Mouse (Mus musculus) kidney, postnatal 0 days (tissue): ENCODE measurements around the gene Gstt4. TPM values are rescaled to one million over a fixed set of nuclear protein-coding genes. Genes with fewer than 3 reads are reported as not detected.

Source experiments
- ATAC-seq: fragments of 200-750 bp; cut with Nextera tagmentation; replicated peaks from 2 replicates; pipeline ENCODE4 v1.8.0; 2017; ENCODE audit warnings: low read depth, moderate number of reproducible peaks, moderate TSS enrichment, moderate library complexity; ENCODE audit not compliant: low FRiP score
- DNase-seq: peaks from one replicate; pipeline ENCODE4 v3.0.0-alpha.2; 2016; ENCODE audit warnings: low spot score
- H3K27ac ChIP-seq: fragments of 300-500 bp; sonication (generic); 2 replicates; pipeline ENCODE4 v1.5.1; 2014; ENCODE audit warnings: mild to moderate bottlenecking
- H3K27me3 ChIP-seq: fragments of 300-500 bp; sonication (generic); 2 replicates; pipeline ENCODE4 v1.6.1; 2014; ENCODE audit warnings: low read length, mixed read lengths; ENCODE audit not compliant: insufficient read depth
- H3K36me3 ChIP-seq: fragments of 300-500 bp; sonication (generic); 2 replicates; pipeline ENCODE4 v1.6.1; 2014; ENCODE audit warnings: low read length, mixed read lengths; ENCODE audit not compliant: insufficient read depth
- H3K4me1 ChIP-seq: fragments of 300-500 bp; sonication (generic); replicated peaks from 2 replicates; pipeline ENCODE4 v1.6.1; 2014; ENCODE audit warnings: antibody characterized with exemption, low read length, mixed read lengths; ENCODE audit not compliant: insufficient read depth
- H3K4me2 ChIP-seq: fragments of 300-500 bp; sonication (generic); 2 replicates; pipeline ENCODE4 v1.6.1; 2014; ENCODE audit warnings: mild to moderate bottlenecking, low read length, moderate library complexity, mixed read lengths
- H3K4me3 ChIP-seq: fragments of 300-500 bp; sonication (generic); replicated peaks from 2 replicates; pipeline ENCODE4 v1.5.1; 2014; ENCODE audit warnings: low read depth, low read length
- H3K9ac ChIP-seq: fragments of 300-500 bp; sonication (generic); 2 replicates; pipeline ENCODE4 v1.6.1; 2014; ENCODE audit warnings: low read depth, low read length
- H3K9me3 ChIP-seq: fragments of 300-500 bp; sonication (generic); replicated peaks from 2 replicates; pipeline ENCODE4 v1.6.1; 2016; ENCODE audit warnings: low read length, inconsistent platforms, mixed read lengths
- CTCF ChIP-seq: IDR thresholded peaks from 2 replicates; pipeline ENCODE4 v1.5.1; 2016; ENCODE audit warnings: antibody characterized with exemption, low read depth, mild to moderate bottlenecking, moderate library complexity
- WGBS: fragments of 180-500 bp; shearing (Covaris S2); extraction: QIAGEN DNeasy Blood & Tissue Kit; methylation state at CpG from one replicate; pipeline ENCODE4 v1.1.7; 2014; 5-methylcytosine and 5-hydroxymethylcytosine counted together
- polyA plus RNA-seq: library from polyadenylated mRNA; unstranded; fragments of >200 nt; fragmentation: Nextera tagmentation; extraction: Ambion mirVana; gene quantifications from 2 replicates; pipeline ENCODE4 v1.2.1, GENCODE M21; 2015

Gstt4 gene
- polyA plus RNA-seq, 1 experiment from 2014 or later = not detected

DNA sequence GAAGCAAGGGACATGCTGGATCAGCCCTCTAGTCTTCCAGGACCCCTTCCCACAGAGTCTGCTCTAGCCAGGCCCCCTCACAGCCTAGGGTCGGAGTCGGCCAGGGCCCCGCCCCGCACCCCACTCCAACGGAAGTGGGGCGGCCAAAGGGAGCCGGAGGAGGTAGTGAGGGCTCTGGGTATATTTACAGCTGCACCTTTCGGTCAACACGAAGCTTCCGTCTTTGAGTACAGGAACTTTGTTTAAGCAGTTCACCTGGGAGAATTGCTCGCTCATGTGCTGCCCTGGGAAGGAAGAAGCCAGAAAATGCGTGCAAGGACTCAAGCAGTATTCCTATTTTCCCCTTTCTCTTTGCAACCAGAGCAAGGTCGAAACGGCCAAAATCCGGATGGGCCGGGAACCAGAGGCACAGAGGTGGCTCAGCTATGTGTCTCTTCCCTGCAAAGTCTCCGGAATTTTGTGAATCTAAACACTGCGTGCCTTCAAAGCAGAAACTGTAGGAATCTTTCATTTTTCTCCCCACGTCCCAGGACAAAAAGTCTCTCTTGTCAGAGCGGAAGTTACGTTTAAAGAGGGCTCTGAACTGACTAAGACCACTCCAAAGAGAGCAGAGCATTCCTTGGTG is 11.2 kb upstream of the Gstt4 start:
- TF ChIP-seq CTCF = no peak
- Histone ChIP-seq H3K4me1 (peaks cover 18% of the 10 kb centered on the region; the same call in 1 of the 2 replicates), H3K4me3 (peak overlapping the region; percentile 38), H3K9ac (peak overlapping the region; percentile 51), H3K9me3 (no peaks in the 10 kb centered on the region), H3K27me3 (no peaks in the 10 kb centered on the region), H3K36me3 (no peaks in the 10 kb centered on the region), H3K27ac (peak overlapping the region; percentile 93), H3K4me2 (peak overlapping the region; percentile 81)
- 15% methylated on average over 21 of the region's 21 CpGs for WGBS
- DNase-seq = no peak
- no peak for ATAC-seq

DNA sequence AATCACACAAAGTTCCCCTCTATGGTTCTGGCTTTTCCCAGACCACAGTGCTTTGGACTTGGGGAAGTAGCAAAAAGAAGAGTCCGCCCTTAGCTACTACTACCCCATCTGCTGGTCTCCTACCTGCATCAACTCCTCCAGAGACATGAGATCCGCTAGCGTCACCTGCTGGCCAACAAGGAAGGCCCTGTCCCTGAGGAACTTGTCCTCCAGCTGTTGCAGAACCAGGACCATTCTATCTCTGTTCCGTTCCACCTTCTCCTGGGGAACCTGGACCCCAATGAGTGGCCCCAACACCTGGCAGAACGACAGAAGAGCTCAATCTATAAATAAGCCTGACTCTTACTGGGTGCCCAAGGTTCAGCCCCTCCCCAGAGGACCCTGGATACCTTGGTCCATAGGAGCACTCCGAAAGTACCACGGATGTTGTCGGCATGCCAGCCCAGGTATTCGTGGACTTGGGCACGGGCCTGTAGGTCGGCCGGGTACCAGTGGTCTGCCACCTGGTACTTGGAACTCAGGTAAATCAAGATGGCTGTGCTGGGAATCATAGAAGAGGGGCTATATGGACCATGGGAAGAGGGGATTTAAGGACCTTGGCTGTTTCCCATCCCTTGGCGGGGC is 10.0 kb upstream of the Gstt4 start:
- ATAC-seq (no peak), DNase-seq (peak; percentile 59)
- H3K4me3 ChIP-seq = no peak overlapping the region
- peaks cover 18% of the 10 kb centered on the region; the same call in 1 of the 2 replicates for H3K4me1 ChIP-seq
- H3K27ac ChIP-seq = no peak overlapping the region
- H3K9ac ChIP-seq = no peak overlapping the region
- TF ChIP-seq CTCF = peak; percentile 83
- no peaks in the 10 kb centered on the region for H3K27me3 ChIP-seq
- 73% methylated on average over 13 of the region's 13 CpGs for WGBS
- H3K36me3 ChIP-seq = no peaks in the 10 kb centered on the region
- H3K4me2 ChIP-seq = no peak overlapping the region
- no peaks in the 10 kb centered on the region for H3K9me3 ChIP-seq

DNA sequence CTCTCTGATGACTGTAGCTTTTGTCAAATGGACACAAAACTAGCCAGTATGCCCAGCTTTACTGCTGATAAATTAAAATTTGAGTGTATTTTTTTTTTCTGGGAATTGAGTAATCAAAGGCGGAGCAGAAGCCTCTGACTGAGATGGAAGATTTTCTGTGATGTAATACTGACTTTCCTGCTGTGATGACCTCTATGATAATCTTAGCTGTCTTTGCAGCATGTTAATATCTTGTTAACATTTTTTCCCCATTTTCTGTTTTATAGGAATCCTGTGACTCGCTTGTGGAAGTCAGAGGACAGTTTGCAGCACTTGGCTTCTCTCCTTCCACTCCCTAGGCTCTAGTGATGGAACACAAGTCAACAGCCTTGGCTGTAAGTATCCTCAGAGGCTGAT is 7.9 kb upstream of the Gstt4 start:
- Histone ChIP-seq H3K4me1 (0 out of 2 replicates have a peak, but pooled peaks cover 6% of the 10 kb centered on the region), H3K27ac (no peak overlapping the region), H3K9ac (no peak overlapping the region), H3K4me3 (no peak overlapping the region), H3K9me3 (no peaks in the 10 kb centered on the region), H3K36me3 (no peaks in the 10 kb centered on the region), H3K27me3 (no peaks in the 10 kb centered on the region), H3K4me2 (no peak overlapping the region)
- 89% methylated on average over 2 of the region's 2 CpGs for WGBS
- DNase-seq (no peak), ATAC-seq (no peak)
- TF ChIP-seq CTCF = no peak

DNA sequence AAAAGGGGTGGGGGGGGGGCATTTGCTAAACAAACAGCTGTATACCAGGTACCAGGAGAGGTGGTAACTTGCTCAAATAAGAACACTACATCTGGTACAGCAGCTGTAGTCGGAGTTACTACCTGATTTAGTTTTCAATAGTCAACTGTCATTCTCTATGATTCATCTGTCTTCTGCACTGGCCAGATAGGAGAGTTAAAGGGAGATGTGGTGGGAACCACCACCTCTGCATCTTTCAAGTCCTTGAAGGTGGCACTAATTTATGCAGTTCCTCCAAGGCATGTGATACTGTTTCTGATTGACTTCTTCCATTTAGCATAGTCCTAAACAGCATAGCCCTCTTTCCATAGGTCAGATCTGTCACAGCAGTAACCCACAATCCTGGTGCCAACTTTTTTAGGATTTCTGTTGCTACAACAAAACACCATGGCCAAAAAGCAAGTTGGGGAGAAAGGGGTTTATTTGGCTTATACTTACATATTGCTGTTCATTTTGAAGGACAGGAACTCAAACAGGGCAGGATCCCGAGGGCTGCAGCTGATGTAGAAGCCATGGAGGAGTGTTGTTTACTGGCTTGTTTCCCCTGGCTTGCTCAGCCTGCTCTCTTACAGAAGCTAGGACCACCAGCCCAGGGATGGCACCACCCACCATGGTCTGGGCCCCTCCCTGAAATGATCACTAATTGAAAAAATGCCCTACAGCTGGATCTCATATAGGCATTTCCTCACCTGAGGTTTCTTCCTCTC is 7.4 kb upstream of the Gstt4 start:
- 81% methylated on average over 2 of the region's 2 CpGs for WGBS
- ATAC-seq (no peak), DNase-seq (no peak)
- no peak overlapping the region for H3K27ac ChIP-seq
- H3K27me3 ChIP-seq = no peaks in the 10 kb centered on the region
- 0 out of 2 replicates have a peak, but pooled peaks cover 6% of the 10 kb centered on the region for H3K4me1 ChIP-seq
- no peak overlapping the region for H3K9ac ChIP-seq
- H3K9me3 ChIP-seq = no peaks in the 10 kb centered on the region
- no peak overlapping the region for H3K4me2 ChIP-seq
- no peak overlapping the region for H3K4me3 ChIP-seq
- no peak for TF ChIP-seq CTCF
- no peaks in the 10 kb centered on the region for H3K36me3 ChIP-seq

DNA sequence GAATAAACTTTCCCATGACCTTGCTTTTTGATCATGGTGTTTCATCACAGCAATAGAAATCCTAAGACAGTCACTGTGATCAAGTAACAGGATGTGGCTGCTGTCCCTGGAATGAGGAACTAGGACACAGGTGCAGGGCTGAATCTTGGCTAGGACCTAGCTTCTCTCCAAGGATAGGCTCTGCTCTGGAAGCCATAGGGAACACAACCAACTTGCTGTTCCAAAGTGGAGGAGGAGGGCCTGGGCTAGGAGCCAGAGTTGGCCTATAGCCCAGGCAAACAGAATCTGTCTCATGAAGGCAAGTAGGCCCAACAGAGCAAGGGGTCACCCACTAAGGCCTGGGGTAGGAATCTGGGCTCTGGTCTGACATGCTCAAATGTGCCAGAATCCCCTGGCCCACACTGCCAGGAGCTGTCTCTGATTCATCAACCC is 6.2 kb upstream of the Gstt4 start:
- no peaks in the 10 kb centered on the region for H3K27me3 ChIP-seq
- H3K4me3 ChIP-seq = no peak overlapping the region
- ATAC-seq (no peak), DNase-seq (no peak)
- no peak overlapping the region for H3K4me2 ChIP-seq
- H3K9me3 ChIP-seq = no peaks in the 10 kb centered on the region
- TF ChIP-seq CTCF = no peak
- no peak overlapping the region for H3K9ac ChIP-seq
- 0 out of 2 replicates have a peak, but pooled peaks cover 6% of the 10 kb centered on the region for H3K4me1 ChIP-seq
- H3K27ac ChIP-seq = no peak overlapping the region
- H3K36me3 ChIP-seq = no peaks in the 10 kb centered on the region

DNA sequence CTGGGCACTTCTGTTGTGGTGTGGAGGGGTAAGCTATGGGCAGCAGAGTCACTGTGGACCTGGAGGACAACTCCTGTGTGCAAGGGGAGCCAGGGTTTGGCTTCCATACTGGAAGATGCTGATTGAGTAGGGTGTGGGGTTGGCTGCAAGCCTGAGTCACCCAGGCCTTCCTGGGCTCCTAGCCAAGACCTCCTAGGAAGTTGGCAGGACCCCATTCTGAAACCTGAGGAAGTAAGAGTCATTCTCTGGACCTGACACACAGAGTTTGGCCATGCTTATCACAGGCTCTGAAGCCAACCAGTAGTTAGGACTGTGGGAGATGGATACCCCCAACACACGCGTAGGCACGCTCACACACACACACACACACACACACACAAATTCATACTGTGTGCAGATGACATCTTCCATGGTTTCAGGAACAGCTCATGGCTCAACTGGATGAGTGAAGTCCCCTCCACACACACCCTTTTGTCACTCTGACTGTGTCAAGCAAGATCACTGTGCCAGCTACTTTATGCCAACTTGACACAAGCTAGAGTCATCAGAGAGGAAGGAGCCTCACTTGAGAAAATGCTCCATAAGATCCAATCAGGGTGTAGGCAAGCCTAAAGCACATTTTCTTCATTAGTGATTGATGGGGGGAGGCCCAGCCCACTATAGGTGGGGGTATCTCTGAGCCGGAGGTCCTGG is 5.5 kb upstream of the Gstt4 start:
- Histone ChIP-seq H3K27me3 (no peaks in the 10 kb centered on the region), H3K9ac (no peak overlapping the region), H3K4me1 (no peaks in the 10 kb centered on the region), H3K27ac (no peak overlapping the region), H3K4me2 (no peak overlapping the region), H3K4me3 (no peak overlapping the region), H3K36me3 (no peaks in the 10 kb centered on the region), H3K9me3 (no peaks in the 10 kb centered on the region)
- ATAC-seq (no peak), DNase-seq (no peak)
- TF ChIP-seq CTCF = no peak
- WGBS = 91% methylated on average over 4 of the region's 4 CpGs
